ENCODE assay signal across 21 mouse cellular contexts in genomic region chr11:33198351-33199116, GRCm38 (mm10). TPM values are rescaled to one million over a fixed set of nuclear protein-coding genes. Genes with fewer than 3 reads are reported as not detected.
DNase-seq lines count a peak whose midpoint lies in the region; ATAC-seq and TF ChIP-seq lines count a peak whose summit lies in the region.
"Had no signal": no experiment of that assay in that cellular context is flagged by ENCODE, and none has a peak within 500 bp of the region (broad histone marks: within the 10 kb centered on the region; RNA-seq: fewer than 3 reads in every experiment).

No protein-coding gene starts in this region.

- H3K4me3 ChIP-seq in cerebellum, adult 2 months (replicated peaks; ENCODE audit: insufficient read depth, low read depth, low read length), result no peak overlapping the region
- no peak overlapping the region for H3K4me3 ChIP-seq in intestine, embryonic 14.5 days (ENCODE audit: low read depth, low read length)
- H3K4me3 ChIP-seq in intestine, embryonic 15.5 days (replicated peaks), result no peak overlapping the region
- peak overlapping the region; percentile 39 for H3K4me3 ChIP-seq in hindbrain, embryonic 14.5 days (replicated peaks; ENCODE audit: low read length)
- peak overlapping the region; percentile 47 for H3K4me3 ChIP-seq in neural tube, embryonic 12.5 days
- H3K4me3 ChIP-seq: embryonic facial prominence, embryonic 13.5 days; heart, embryonic 15.5 days had no signal

- 42% methylated on average over 22 of the region's 22 CpGs for WGBS in cerebellum, adult 2 months
- 20% methylated on average over 22 of the region's 22 CpGs for WGBS in intestine, embryonic 14.5 days
- WGBS in intestine, embryonic 15.5 days, result 23% methylated on average over 22 of the region's 22 CpGs
- WGBS in hindbrain, embryonic 14.5 days, result 22% methylated on average over 22 of the region's 22 CpGs
- 15% methylated on average over 22 of the region's 22 CpGs for WGBS in neural tube, embryonic 12.5 days

- H3K27me3 ChIP-seq in cerebellum, adult 2 months (ENCODE audit: control insufficient read depth, insufficient read depth, low read length), result peaks cover 10% of the 10 kb centered on the region; the same call in 1 of the 2 replicates
- H3K27me3 ChIP-seq in intestine, embryonic 14.5 days (replicated peaks; ENCODE audit: control insufficient read depth, insufficient read depth, low read length), result peaks cover 96% of the 10 kb centered on the region
- peaks cover 91% of the 10 kb centered on the region for H3K27me3 ChIP-seq in intestine, embryonic 15.5 days (replicated peaks)
- H3K27me3 ChIP-seq in hindbrain, embryonic 14.5 days (ENCODE audit: control insufficient read depth, insufficient read depth, low read length), result peaks cover 88% of the 10 kb centered on the region
- H3K27me3 ChIP-seq in neural tube, embryonic 12.5 days (replicated peaks), result peaks cover 95% of the 10 kb centered on the region

- ATAC-seq in cerebellum, adult (ENCODE audit: insufficient number of reproducible peaks, low FRiP score, low TSS enrichment), result no peak
- ATAC-seq in intestine, embryonic 14.5 days (replicated peaks; ENCODE audit: low FRiP score, low TSS enrichment, low read depth), result no peak
- no peak for ATAC-seq in intestine, embryonic 15.5 days
- ATAC-seq in hindbrain, embryonic 14.5 days (ENCODE audit: low FRiP score), result no peak
- no peak for ATAC-seq in neural tube, embryonic 12.5 days (ENCODE audit: low FRiP score, low read depth)
- ATAC-seq: midbrain, embryonic 16.5 days had no signal

- H3K9ac ChIP-seq in intestine, embryonic 14.5 days (ENCODE audit: low read length), result no peak overlapping the region
- no peak overlapping the region for H3K9ac ChIP-seq in intestine, embryonic 15.5 days
- H3K9ac ChIP-seq in hindbrain, embryonic 14.5 days, result peak overlapping the region; percentile 56
- 0 out of 2 replicates have a peak overlapping the region, but pooled peaks have one; percentile 17 for H3K9ac ChIP-seq in neural tube, embryonic 12.5 days
- H3K9ac ChIP-seq: embryonic facial prominence, embryonic 13.5 days; heart, embryonic 15.5 days had no signal

- no peak for TF ChIP-seq POLR2A in cerebellum, adult 2 months (IDR thresholded peaks at IDR 0.05; ENCODE audit: borderline replicate concordance, insufficient read depth, low read length)

- peak; percentile 19 to 37 for DNase-seq in cerebellum, adult 2 months
- DNase-seq in intestine, embryonic 14.5 days (ENCODE audit: low spot score), result peak; percentile 63
- DNase-seq in hindbrain, embryonic 14.5 days (ENCODE audit: low spot score), result no peak
- DNase-seq in spleen, adult 12 weeks (ENCODE audit: low spot score), result no peak
- DNase-seq in left cerebral cortex, adult 8-10 months (ENCODE audit: low spot score in 2 of 2), result no peak
- DNase-seq: kidney, adult 2 months; kidney, postnatal 25 days; liver; lung, adult 2 months had no signal

- H3K4me1 ChIP-seq in cerebellum, adult 2 months (ENCODE audit: control insufficient read depth, insufficient read depth, low read length), result no peaks in the 10 kb centered on the region
- peaks cover 11% of the 10 kb centered on the region; the same call in 1 of the 2 replicates for H3K4me1 ChIP-seq in intestine, embryonic 14.5 days (replicated peaks; ENCODE audit: control insufficient read depth, insufficient read depth, low read length)
- H3K4me1 ChIP-seq in intestine, embryonic 15.5 days (replicated peaks), result peaks cover 30% of the 10 kb centered on the region
- no peaks in the 10 kb centered on the region; the same call in none of the 2 replicates for H3K4me1 ChIP-seq in hindbrain, embryonic 14.5 days (replicated peaks; ENCODE audit: control insufficient read depth, insufficient read depth, low read length)
- H3K4me1 ChIP-seq in neural tube, embryonic 12.5 days, result peaks cover 32% of the 10 kb centered on the region

- 0 out of 2 replicates have a peak, but pooled peaks cover 3% of the 10 kb centered on the region for H3K9me3 ChIP-seq in intestine, embryonic 14.5 days (ENCODE audit: control insufficient read depth, low read length)
- no peaks in the 10 kb centered on the region for H3K9me3 ChIP-seq in intestine, embryonic 15.5 days
- peaks cover 12% of the 10 kb centered on the region; the same call in 1 of the 2 replicates for H3K9me3 ChIP-seq in hindbrain, embryonic 14.5 days (ENCODE audit: control insufficient read depth, low read length)
- H3K9me3 ChIP-seq in neural tube, embryonic 12.5 days, result no peaks in the 10 kb centered on the region
- H3K9me3 ChIP-seq: heart, embryonic 15.5 days had no signal

- TF ChIP-seq CTCF in cerebellum, adult 2 months (IDR thresholded peaks at IDR 0.05; ENCODE audit: borderline replicate concordance, insufficient read depth, low read depth, low read length), result no peak

- H3K27ac ChIP-seq in cerebellum, adult 2 months (ENCODE audit: insufficient read depth, low read length), result peak overlapping the region; percentile 53
- H3K27ac ChIP-seq in intestine, embryonic 14.5 days (ENCODE audit: low read depth), result no peak overlapping the region
- H3K27ac ChIP-seq in intestine, embryonic 15.5 days, result no peak overlapping the region
- H3K27ac ChIP-seq in hindbrain, embryonic 14.5 days, result peak overlapping the region; percentile 81
- no peak overlapping the region for H3K27ac ChIP-seq in neural tube, embryonic 12.5 days
- H3K27ac ChIP-seq: embryonic facial prominence, embryonic 13.5 days; heart, embryonic 15.5 days; macrophage had no signal

- H3K4me2 ChIP-seq in intestine, embryonic 14.5 days (ENCODE audit: low read length), result no peak overlapping the region
- no peak overlapping the region for H3K4me2 ChIP-seq in intestine, embryonic 15.5 days (replicated peaks)
- peak overlapping the region; percentile 45 for H3K4me2 ChIP-seq in hindbrain, embryonic 14.5 days (replicated peaks)
- H3K4me2 ChIP-seq in neural tube, embryonic 12.5 days (replicated peaks), result peak overlapping the region; percentile 66
- H3K4me2 ChIP-seq: embryonic facial prominence, embryonic 13.5 days; heart, embryonic 15.5 days had no signal

- no peaks in the 10 kb centered on the region for H3K36me3 ChIP-seq in intestine, embryonic 14.5 days (ENCODE audit: control insufficient read depth, insufficient read depth, low read length)
- H3K36me3 ChIP-seq in intestine, embryonic 15.5 days, result no peaks in the 10 kb centered on the region
- H3K36me3 ChIP-seq in hindbrain, embryonic 14.5 days (replicated peaks; ENCODE audit: control insufficient read depth, insufficient read depth), result no peaks in the 10 kb centered on the region
- no peaks in the 10 kb centered on the region for H3K36me3 ChIP-seq in neural tube, embryonic 12.5 days
- H3K36me3 ChIP-seq: embryonic facial prominence, embryonic 13.5 days; heart, embryonic 15.5 days had no signal

RNA-seq across cellular contexts. Expression of gene Tlx3, which starts 4.9 kb away (rescaled TPM):
- polyA plus RNA-seq in cerebellum, adult 2 months (2012; rRNA removed), result 12.4 and 14.3 TPM in 2 replicates
- 0.15 and 0.19 TPM in 2 replicates for polyA plus RNA-seq in intestine, embryonic 14.5 days (2014; fragmentation: Nextera tagmentation; extraction: Ambion mirVana)
- 0.21 and 0.26 TPM in 2 replicates for polyA plus RNA-seq in intestine, embryonic 15.5 days (2015; fragmentation: Nextera tagmentation; extraction: Ambion mirVana)
- 21.2 and 23.0 TPM in 2 replicates for polyA plus RNA-seq in hindbrain, embryonic 14.5 days (2014; fragmentation: Nextera tagmentation; extraction: Ambion mirVana)
- polyA plus RNA-seq in neural tube, embryonic 12.5 days (2016; fragmentation: Nextera tagmentation; extraction: Ambion mirVana), result 64.6 and 83.5 TPM in 2 replicates
- not detected for total RNA-seq in left cerebral cortex, adult 8-10 months (2022)
- total RNA-seq: gastrocnemius, adult 8-10 months; heart, adult 18-20 months; hematopoietic stem cell, adult 5-6 weeks; MEL; neutrophil, adult 5-6 weeks had no signal
- polyA plus RNA-seq: kidney, adult 2 months; lung, adult 2 months; macrophage had no signal

RNA-seq across cellular contexts. Expression of gene Npm1, which starts 35.5 kb away (rescaled TPM):
- polyA plus RNA-seq in cerebellum, adult 2 months (2012; rRNA removed), result 255 and 267 TPM in 2 replicates
- polyA plus RNA-seq in intestine, embryonic 14.5 days (2014; fragmentation: Nextera tagmentation; extraction: Ambion mirVana), result 1,263 and 1,282 TPM in 2 replicates
- polyA plus RNA-seq in intestine, embryonic 15.5 days (2015; fragmentation: Nextera tagmentation; extraction: Ambion mirVana), result 950 and 1,035 TPM in 2 replicates
- 418 and 450 TPM in 2 replicates for polyA plus RNA-seq in hindbrain, embryonic 14.5 days (2014; fragmentation: Nextera tagmentation; extraction: Ambion mirVana)
- polyA plus RNA-seq in neural tube, embryonic 12.5 days (2016; fragmentation: Nextera tagmentation; extraction: Ambion mirVana), result 614 and 622 TPM in 2 replicates
- 100 to 1,000 TPM; 184 to 202 (median 195) TPM for total RNA-seq in left cerebral cortex, adult 8-10 months (2022)

RNA-seq across cellular contexts. Expression of gene Fgf18, which starts 51.3 kb away (rescaled TPM):
- 5.4 and 7.2 TPM in 2 replicates for polyA plus RNA-seq in cerebellum, adult 2 months (2012; rRNA removed)
- polyA plus RNA-seq in intestine, embryonic 14.5 days (2014; fragmentation: Nextera tagmentation; extraction: Ambion mirVana), result 1.5 and 2.1 TPM in 2 replicates
- 1.9 and 2.4 TPM in 2 replicates for polyA plus RNA-seq in intestine, embryonic 15.5 days (2015; fragmentation: Nextera tagmentation; extraction: Ambion mirVana)
- 9.0 and 10.1 TPM in 2 replicates for polyA plus RNA-seq in hindbrain, embryonic 14.5 days (2014; fragmentation: Nextera tagmentation; extraction: Ambion mirVana)
- polyA plus RNA-seq in neural tube, embryonic 12.5 days (2016; fragmentation: Nextera tagmentation; extraction: Ambion mirVana), result 9.2 and 12.9 TPM in 2 replicates
- 1 to 10 TPM; 2.2 to 3.9 (median 3.0) TPM for total RNA-seq in left cerebral cortex, adult 8-10 months (2022)
- total RNA-seq: hematopoietic stem cell, adult 5-6 weeks; neutrophil, adult 5-6 weeks had no signal
- polyA plus RNA-seq: macrophage had no signal

Comparison
In these comparisons a context has a peak if more than half of its experiments do, and no peak if none do; other contexts are left out.
1. DNase-seq: peak in cerebellum, adult 2 months (2 of 2) and intestine, embryonic 14.5 days (single experiment); none in hindbrain, embryonic 14.5 days (single experiment), spleen, adult 12 weeks (single experiment) and left cerebral cortex, adult 8-10 months (0 of 2).
2. H3K27ac ChIP-seq: peak in cerebellum, adult 2 months (single experiment) and hindbrain, embryonic 14.5 days (single experiment); none in intestine, embryonic 14.5 days (single experiment), intestine, embryonic 15.5 days (single experiment) and neural tube, embryonic 12.5 days (single experiment).
3. H3K4me3 ChIP-seq: peak in hindbrain, embryonic 14.5 days (single experiment) and neural tube, embryonic 12.5 days (single experiment); none in cerebellum, adult 2 months (single experiment), intestine, embryonic 14.5 days (single experiment) and intestine, embryonic 15.5 days (single experiment).
4. H3K4me2 ChIP-seq: peak in hindbrain, embryonic 14.5 days (single experiment) and neural tube, embryonic 12.5 days (single experiment); none in intestine, embryonic 14.5 days (single experiment) and intestine, embryonic 15.5 days (single experiment).
5. H3K9ac ChIP-seq: peak in hindbrain, embryonic 14.5 days (single experiment) and neural tube, embryonic 12.5 days (single experiment); none in intestine, embryonic 14.5 days (single experiment) and intestine, embryonic 15.5 days (single experiment).
6. RNA of gene Tlx3, which starts 4.9 kb away (polyA plus RNA-seq): 64.6 to 83.5 TPM in neural tube, embryonic 12.5 days, 21.2 to 23.0 TPM in hindbrain, embryonic 14.5 days and 12.4 to 14.3 TPM in cerebellum, adult 2 months; 0.21 to 0.26 TPM in intestine, embryonic 15.5 days and 0.15 to 0.19 TPM in intestine, embryonic 14.5 days; every median in the first group is over 10 times any median in the second.